Mouse (Mus musculus) left cerebral cortex, postnatal 36 days (tissue): Measurements from ENCODE around the gene Med21. TPM values are rescaled to one million over a fixed set of nuclear protein-coding genes. Genes with fewer than 3 reads are reported as not detected.

Experiments used
- DNase-seq, 2 experiments: peaks; one replicate each; pipeline ENCODE4 v3.0.0; 2021 to 2022; ENCODE audit warnings: low spot score in 2 of 2, mixed read lengths in 1 of 2
- intact Hi-C: fragments of 180-260 bp; cut with DNase I; formaldehyde crosslinking; loops from one replicate; pipeline ENCODE4 v1.15.1; 2025
- total RNA-seq, 2 experiments: library from RNA; stranded (reverse); gene quantifications; 2 replicates each; pipeline ENCODE4 v1.2.3; 2021

Med21 gene
- total RNA-seq, 2 experiments from 2014 or later: 39.1 to 43.6 TPM

GRCm38 (mm10) chr6:146634759-146635606 lies 7.4 kb upstream of the Med21 start:
- intact Hi-C loops: loop anchor here (5.0 kb wide), 1 partner anchor 53 kb away; no protein-coding TSS in a partner anchor
- DNase-seq: no peak

GRCm38 (mm10) chr6:146636482-146636881 lies 5.9 kb upstream of the Med21 start:
- DNase-seq: no peak
- intact Hi-C loops: no loop called here

GRCm38 (mm10) chr6:146640068-146640965 lies 2.0 kb upstream of the Med21 start:
- no peak for DNase-seq
- intact Hi-C loops: loop anchor here (5.0 kb wide), 1 partner anchor 87 kb away; no protein-coding TSS in a partner anchor

- intact Hi-C loops: loop anchor here (5.0 kb wide), 1 partner anchor 86 kb away; no protein-coding TSS in a partner anchor
- DNase-seq: no peak
Measured at GRCm38 (mm10) chr6:146640991-146641390, 1.4 kb upstream of the Med21 start.

GRCm38 (mm10) chr6:146641621-146642210 lies 631 bp upstream of the Med21 start:
- DNase-seq: no peak
- intact Hi-C loops: loop anchor here (5.0 kb wide), 1 partner anchor 86 kb away; no protein-coding TSS in a partner anchor

- no peak for DNase-seq
- intact Hi-C loops: loop anchor here (5.0 kb wide), 1 partner anchor 84 kb away; no protein-coding TSS in a partner anchor
Measured at GRCm38 (mm10) chr6:146643184-146643570, 830 bp downstream of the Med21 start.

GRCm38 (mm10) chr6:146650013-146650412 lies 7.7 kb downstream of the Med21 start:
- intact Hi-C loops: no loop called here
- no peak for DNase-seq

GRCm38 (mm10) chr6:146651431-146651830 lies 9.1 kb downstream of the Med21 start:
- intact Hi-C loops: no loop called here
- DNase-seq: no peak

GRCm38 (mm10) chr6:146653197-146653596 lies 10.8 kb downstream of the Med21 start:
- intact Hi-C loops: no loop called here
- DNase-seq: no peak

GRCm38 (mm10) chr6:146660591-146660990 lies 18.2 kb downstream of the Med21 start:
- intact Hi-C loops: loop anchor here (2.0 kb wide), 1 partner anchor 100 kb away; no protein-coding TSS in a partner anchor

GRCm38 (mm10) chr6:146661655-146662054 lies 19.3 kb downstream of the Med21 start:
- intact Hi-C loops: loop anchor here (2.0 kb wide), 1 partner anchor 99 kb away; no protein-coding TSS in a partner anchor
- DNase-seq: no peak

More at GRCm38 (mm10) chr6:146660591-146660990, 18.2 kb downstream of the Med21 start:
- no peak for DNase-seq

- peak in 1 of 2 experiments; percentile 35 for DNase-seq
- intact Hi-C loops: no loop called here
Measured at GRCm38 (mm10) chr6:146662679-146663078, 20.3 kb downstream of the Med21 start.

- no peak for DNase-seq
- intact Hi-C loops: no loop called here
Measured at GRCm38 (mm10) chr6:146664116-146664515, 21.8 kb downstream of the Med21 start.

GRCm38 (mm10) chr6:146664917-146665316 lies 22.6 kb downstream of the Med21 start:
- intact Hi-C loops: no loop called here
- no peak for DNase-seq

GRCm38 (mm10) chr6:146665408-146665807 lies 23.1 kb downstream of the Med21 start:
- intact Hi-C loops: no loop called here
- no peak for DNase-seq

- DNase-seq: no peak
- intact Hi-C loops: no loop called here
Measured at GRCm38 (mm10) chr6:146666811-146667210, 24.5 kb downstream of the Med21 start.

GRCm38 (mm10) chr6:146668606-146669005 lies 26.3 kb downstream of the Med21 start:
- intact Hi-C loops: no loop called here
- DNase-seq: no peak

- DNase-seq: no peak
Measured at GRCm38 (mm10) chr6:146670956-146671855, 28.9 kb downstream of the Med21 start.

GRCm38 (mm10) chr6:146672106-146672505 lies 29.8 kb downstream of the Med21 start:
- intact Hi-C loops: no loop called here
- DNase-seq: no peak

More at GRCm38 (mm10) chr6:146670956-146671855, 28.9 kb downstream of the Med21 start:
- intact Hi-C loops: no loop called here
